Mouse (Mus musculus): ENCODE data around the gene Krtap3-3. TPM values are rescaled to one million over a fixed set of nuclear protein-coding genes. Genes with fewer than 3 reads are reported as not detected.

Gene Krtap3-3
- polyA plus RNA-seq (2012; rRNA removed; ENCODE audit: low replicate concordance) = not detected in 2 replicates

DNA sequence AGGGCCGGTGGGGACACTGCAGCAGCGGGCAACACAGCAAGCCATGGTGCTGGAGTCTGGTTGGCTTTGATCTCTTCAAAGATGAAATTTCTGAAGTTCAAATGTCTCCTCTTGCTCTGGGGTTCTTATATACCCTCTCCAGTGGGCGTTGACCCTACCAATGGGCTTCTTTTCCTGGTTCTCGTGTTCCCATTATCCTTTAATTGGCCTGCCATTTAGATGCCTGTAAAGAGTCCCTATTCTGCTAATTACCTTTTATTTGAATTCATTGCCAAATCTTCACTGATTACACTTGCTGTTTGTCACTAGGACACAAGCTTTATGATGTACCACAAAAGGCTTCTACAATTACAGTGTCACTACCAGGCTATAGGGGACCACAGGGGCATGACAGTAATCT lies at the start of gene Krtap3-3:
Gene Krtap3-3, minus strand, starts transcription at position 101 of the 400 bp plus-strand sequence.

GRCm38 (mm10) chr11:99597742-99598141 lies 47.1 kb upstream of the Krtap3-3 start, which contains the start of gene Krtap9-3:
Gene Krtap9-3 (minus strand): TSS chr11:99598105.

DNA sequence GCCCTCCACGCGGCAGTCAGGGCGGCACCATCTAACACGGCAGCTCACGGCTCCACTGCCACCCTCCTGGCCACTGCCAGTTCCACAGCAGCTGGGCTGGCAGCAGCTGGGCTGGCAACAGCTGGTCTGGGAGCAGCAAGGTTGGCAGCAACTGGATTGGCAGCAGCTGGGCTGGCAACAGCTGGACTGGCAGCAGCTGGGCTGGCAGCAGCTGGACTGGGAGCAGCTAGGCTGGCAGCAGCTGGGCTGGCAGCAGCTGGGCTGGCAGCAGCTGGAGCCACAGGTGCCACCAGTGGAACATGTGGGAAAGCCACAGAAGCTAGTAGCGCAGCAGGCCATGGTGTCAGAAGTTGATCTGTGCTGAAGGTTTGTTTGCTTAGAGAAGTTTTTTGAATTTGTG lies 40.3 kb upstream of the Krtap3-3 start, which contains the start of gene Krtap1-3:
Gene Krtap1-3, minus strand, starts transcription at position 359 of the 400 bp plus-strand sequence.

GRCm38 (mm10) chr11:99583245-99583704 lies 32.6 kb upstream of the Krtap3-3 start, which contains the start of gene Krtap1-4:
Gene Krtap1-4 (minus strand): TSS chr11:99583654.

GRCm38 (mm10) chr11:99580636-99581035 lies 30.0 kb upstream of the Krtap3-3 start, which contains the start of gene Krtap1-5:
Gene Krtap1-5 (minus strand): TSS chr11:99581016.

GRCm38 (mm10) chr11:99566530-99566929 lies 15.9 kb upstream of the Krtap3-3 start, which contains the start of gene Krtap3-1:
Gene Krtap3-1 (minus strand): TSS chr11:99566630.

DNA sequence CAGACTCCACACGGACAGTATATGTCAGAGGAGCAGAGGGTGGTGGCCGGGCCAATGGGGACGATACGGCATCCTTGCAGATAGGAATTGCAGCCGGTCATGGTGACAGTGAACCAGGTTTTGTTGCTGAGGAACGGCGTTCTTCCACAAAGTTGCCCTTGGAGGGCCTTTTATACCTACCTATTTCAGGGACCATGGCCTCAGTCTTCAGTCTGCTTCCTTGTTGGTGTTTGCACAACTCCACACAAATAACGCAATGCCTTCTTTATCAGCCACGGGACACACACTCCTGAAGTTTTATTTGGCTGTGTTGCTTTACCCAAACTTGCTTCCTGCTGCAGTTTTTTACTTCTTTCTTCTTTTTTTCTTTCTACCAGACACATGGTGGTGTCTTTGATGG lies 8.7 kb upstream of the Krtap3-3 start, which contains the start of gene Gm11939:
Gene Gm11939, minus strand, starts transcription at position 101 of the 400 bp plus-strand sequence.

DNA sequence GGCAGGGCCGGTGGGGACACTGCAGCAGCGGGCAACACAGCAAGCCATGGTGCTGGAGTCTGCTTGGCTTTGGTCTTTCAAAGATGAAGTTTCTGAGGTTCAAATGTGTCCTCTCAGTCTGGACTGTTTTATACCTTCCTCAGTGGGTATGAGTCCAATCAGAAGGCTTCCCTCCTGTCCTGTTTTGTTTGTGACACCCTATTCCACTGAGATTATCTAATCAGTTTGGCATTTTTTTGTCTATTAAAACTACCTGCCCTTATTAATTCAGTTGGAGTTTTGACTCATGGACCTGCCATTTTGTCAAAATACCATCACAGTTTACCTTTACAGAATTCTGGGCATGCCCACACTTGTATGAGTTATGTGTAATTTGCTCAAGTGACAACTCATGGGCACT lies 6.1 kb upstream of the Krtap3-3 start, which contains the start of gene Krtap3-2:
Gene Krtap3-2, minus strand, starts transcription at position 101 of the 400 bp plus-strand sequence.

GRCm38 (mm10) chr11:99521288-99521860 lies 29.3 kb downstream of the Krtap3-3 start, which contains the start of gene Krt39:
Gene Krt39 (minus strand): TSS chr11:99521338.

Other genes starting within 250 kb of the Krtap3-3 start
- 0.45 TPM in 1 of 2 replicates, not detected in the other for gene Krt25, start 227.9 kb downstream of the Krtap3-3 start, polyA plus RNA-seq (2012; rRNA removed; ENCODE audit: low replicate concordance)
- gene Krt26, start 212.9 kb downstream of the Krtap3-3 start, polyA plus RNA-seq (2012; rRNA removed; ENCODE audit: low replicate concordance) = not detected in 2 replicates
- not detected in 2 replicates for gene Krt27, start 199.8 kb downstream of the Krtap3-3 start, polyA plus RNA-seq (2012; rRNA removed; ENCODE audit: low replicate concordance)
- gene Krt28, start 176.0 kb downstream of the Krtap3-3 start, polyA plus RNA-seq (2012; rRNA removed; ENCODE audit: low replicate concordance) = 0.09 and 0.12 TPM in 2 replicates
- gene Krt10, start 161.5 kb downstream of the Krtap3-3 start, polyA plus RNA-seq (2012; rRNA removed; ENCODE audit: low replicate concordance) = 0.95 and 1.5 TPM in 2 replicates
- gene Krt12, start 128.6 kb downstream of the Krtap3-3 start, polyA plus RNA-seq (2012; rRNA removed; ENCODE audit: low replicate concordance) = 0.48 TPM in 1 of 2 replicates, not detected in the other
- gene Krt20, start 112.7 kb downstream of the Krtap3-3 start, polyA plus RNA-seq (2012; rRNA removed; ENCODE audit: low replicate concordance) = 0.21 and 0.69 TPM in 2 replicates
- 7.2 TPM in 1 of 2 replicates, not detected in the other for gene Krt23, start 57.7 kb downstream of the Krtap3-3 start, polyA plus RNA-seq (2012; rRNA removed; ENCODE audit: low replicate concordance)
- gene Krt39, start 29.5 kb downstream of the Krtap3-3 start, polyA plus RNA-seq (2012; rRNA removed; ENCODE audit: low replicate concordance) = 0.33 TPM in 1 of 2 replicates, not detected in the other
- not detected in 2 replicates for gene Krt40, start 7.7 kb downstream of the Krtap3-3 start, polyA plus RNA-seq (2012; rRNA removed; ENCODE audit: low replicate concordance)
- gene Krtap3-2, start 6.0 kb upstream of the Krtap3-3 start, polyA plus RNA-seq (2012; rRNA removed; ENCODE audit: low replicate concordance) = not detected in 2 replicates
- not detected in 2 replicates for gene Gm11939, start 8.6 kb upstream of the Krtap3-3 start, polyA plus RNA-seq (2012; rRNA removed; ENCODE audit: low replicate concordance)
- gene Krtap3-1, start 15.8 kb upstream of the Krtap3-3 start, polyA plus RNA-seq (2012; rRNA removed; ENCODE audit: low replicate concordance) = not detected in 2 replicates
- gene Krtap1-5, start 30.2 kb upstream of the Krtap3-3 start, polyA plus RNA-seq (2012; rRNA removed; ENCODE audit: low replicate concordance) = not detected in 2 replicates
- gene Krtap1-4, start 32.8 kb upstream of the Krtap3-3 start, polyA plus RNA-seq (2012; rRNA removed; ENCODE audit: low replicate concordance) = not detected in 2 replicates
- not detected in 2 replicates for gene Krtap1-3, start 40.5 kb upstream of the Krtap3-3 start, polyA plus RNA-seq (2012; rRNA removed; ENCODE audit: low replicate concordance)
- gene Krtap9-3, start 47.2 kb upstream of the Krtap3-3 start, polyA plus RNA-seq (2012; rRNA removed; ENCODE audit: low replicate concordance) = not detected in 2 replicates
- gene Gm11938, start 52.4 kb upstream of the Krtap3-3 start, polyA plus RNA-seq (2012; rRNA removed; ENCODE audit: low replicate concordance) = not detected in 2 replicates
- not detected in 2 replicates for gene Gm11937, start 59.3 kb upstream of the Krtap3-3 start, polyA plus RNA-seq (2012; rRNA removed; ENCODE audit: low replicate concordance)
- not detected in 2 replicates for gene Krtap2-4, start 64.0 kb upstream of the Krtap3-3 start, polyA plus RNA-seq (2012; rRNA removed; ENCODE audit: low replicate concordance)
- not detected in 2 replicates for gene Gm11562, start 69.6 kb upstream of the Krtap3-3 start, polyA plus RNA-seq (2012; rRNA removed; ENCODE audit: low replicate concordance)
- not detected in 2 replicates for gene Krtap4-1, start 77.4 kb upstream of the Krtap3-3 start, polyA plus RNA-seq (2012; rRNA removed; ENCODE audit: low replicate concordance)
- gene Krtap4-2, start 84.2 kb upstream of the Krtap3-3 start, polyA plus RNA-seq (2012; rRNA removed; ENCODE audit: low replicate concordance) = not detected in 2 replicates
- not detected in 2 replicates for gene Krtap4-7, start 93.2 kb upstream of the Krtap3-3 start, polyA plus RNA-seq (2012; rRNA removed; ENCODE audit: low replicate concordance)
- gene Gm11555, start 99.4 kb upstream of the Krtap3-3 start, polyA plus RNA-seq (2012; rRNA removed; ENCODE audit: low replicate concordance) = not detected in 2 replicates
- not detected in 2 replicates for gene Gm11563, start 108.1 kb upstream of the Krtap3-3 start, polyA plus RNA-seq (2012; rRNA removed; ENCODE audit: low replicate concordance)
- gene Krtap4-6, start 115.1 kb upstream of the Krtap3-3 start, polyA plus RNA-seq (2012; rRNA removed; ENCODE audit: low replicate concordance) = not detected in 2 replicates
- not detected in 2 replicates for gene Gm14190, start 139.9 kb upstream of the Krtap3-3 start, polyA plus RNA-seq (2012; rRNA removed; ENCODE audit: low replicate concordance)
- not detected in 2 replicates for gene Gm14180, start 183.4 kb upstream of the Krtap3-3 start, polyA plus RNA-seq (2012; rRNA removed; ENCODE audit: low replicate concordance)
- not detected in 2 replicates for gene Gm11595, start 222.0 kb upstream of the Krtap3-3 start, polyA plus RNA-seq (2012; rRNA removed; ENCODE audit: low replicate concordance)
- gene Krtap4-8, start 229.8 kb upstream of the Krtap3-3 start, polyA plus RNA-seq (2012; rRNA removed; ENCODE audit: low replicate concordance) = not detected in 2 replicates
- gene Krtap4-9, start 234.3 kb upstream of the Krtap3-3 start, polyA plus RNA-seq (2012; rRNA removed; ENCODE audit: low replicate concordance) = not detected in 2 replicates
- gene Gm11596, start 242.6 kb upstream of the Krtap3-3 start, polyA plus RNA-seq (2012; rRNA removed; ENCODE audit: low replicate concordance) = not detected in 2 replicates
- gene Gm11569, start 248.1 kb upstream of the Krtap3-3 start, polyA plus RNA-seq (2012; rRNA removed; ENCODE audit: low replicate concordance) = not detected in 2 replicates